Mouse (Mus musculus): ENCODE measurements around the gene Tpst1.

Gene Tpst1

DNA sequence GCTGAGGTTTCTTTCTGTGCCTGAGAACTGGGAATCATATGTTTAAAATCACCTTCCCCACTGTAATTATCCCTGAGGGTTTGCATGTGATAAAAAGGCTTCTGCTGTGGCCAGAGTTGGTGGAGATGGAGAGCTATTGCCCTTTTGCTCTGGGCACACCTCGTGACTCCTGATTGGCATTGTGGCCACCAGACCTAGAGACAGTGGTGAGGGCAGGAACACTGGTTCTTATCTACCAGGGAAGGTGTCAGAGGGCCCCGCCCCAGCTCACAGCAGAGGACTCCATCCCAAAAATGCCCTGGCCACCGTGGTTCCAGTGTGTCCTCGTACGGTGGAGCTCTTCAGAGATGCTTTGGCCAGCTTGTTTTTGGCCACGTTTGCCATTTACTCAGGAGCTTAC lies 20.2 kb upstream of the Tpst1 start:
- DNase-seq (ENCODE audit: low spot score) = no peak

DNA sequence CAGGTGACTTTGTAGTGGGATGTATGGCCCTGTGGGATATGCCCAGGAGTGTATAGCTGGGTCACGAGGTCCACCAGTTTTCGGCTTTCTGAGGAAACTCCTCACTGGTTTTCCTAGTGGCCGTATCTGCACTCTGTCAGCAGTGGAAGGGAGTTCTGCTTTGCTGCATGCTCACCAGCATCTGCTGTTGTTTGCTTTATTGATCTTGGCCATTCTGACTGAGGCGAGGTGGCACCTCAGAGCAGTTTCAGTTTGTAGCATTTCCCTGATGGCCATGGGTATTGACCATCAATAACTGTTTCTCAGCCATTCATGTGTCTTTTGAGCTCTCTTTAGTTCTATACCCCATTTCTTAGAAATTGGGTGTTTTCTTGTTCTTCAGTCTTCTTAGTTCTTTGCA lies 17.4 kb upstream of the Tpst1 start:
- no peak for DNase-seq (ENCODE audit: low spot score)

DNA sequence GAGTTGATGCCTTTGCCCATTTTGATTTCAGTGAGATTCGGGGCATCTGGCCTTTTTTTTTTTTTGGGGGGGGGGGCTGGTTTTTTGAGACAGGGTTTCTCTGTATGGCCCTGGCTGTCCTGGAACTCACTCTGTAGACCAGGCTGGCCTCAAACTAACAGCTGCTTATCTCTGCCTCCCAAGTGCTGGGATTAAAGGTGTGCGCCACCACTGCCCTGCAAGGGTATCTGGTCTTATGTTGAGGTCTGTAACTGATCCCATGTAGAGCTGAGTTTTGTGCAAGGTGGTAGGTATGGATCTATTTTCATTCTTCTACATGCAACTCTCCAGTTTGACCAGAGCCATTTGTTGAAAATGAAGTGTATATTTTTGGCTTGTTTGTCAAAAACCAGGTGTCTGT lies 16.8 kb upstream of the Tpst1 start:
- no peak for DNase-seq (ENCODE audit: low spot score)

DNA sequence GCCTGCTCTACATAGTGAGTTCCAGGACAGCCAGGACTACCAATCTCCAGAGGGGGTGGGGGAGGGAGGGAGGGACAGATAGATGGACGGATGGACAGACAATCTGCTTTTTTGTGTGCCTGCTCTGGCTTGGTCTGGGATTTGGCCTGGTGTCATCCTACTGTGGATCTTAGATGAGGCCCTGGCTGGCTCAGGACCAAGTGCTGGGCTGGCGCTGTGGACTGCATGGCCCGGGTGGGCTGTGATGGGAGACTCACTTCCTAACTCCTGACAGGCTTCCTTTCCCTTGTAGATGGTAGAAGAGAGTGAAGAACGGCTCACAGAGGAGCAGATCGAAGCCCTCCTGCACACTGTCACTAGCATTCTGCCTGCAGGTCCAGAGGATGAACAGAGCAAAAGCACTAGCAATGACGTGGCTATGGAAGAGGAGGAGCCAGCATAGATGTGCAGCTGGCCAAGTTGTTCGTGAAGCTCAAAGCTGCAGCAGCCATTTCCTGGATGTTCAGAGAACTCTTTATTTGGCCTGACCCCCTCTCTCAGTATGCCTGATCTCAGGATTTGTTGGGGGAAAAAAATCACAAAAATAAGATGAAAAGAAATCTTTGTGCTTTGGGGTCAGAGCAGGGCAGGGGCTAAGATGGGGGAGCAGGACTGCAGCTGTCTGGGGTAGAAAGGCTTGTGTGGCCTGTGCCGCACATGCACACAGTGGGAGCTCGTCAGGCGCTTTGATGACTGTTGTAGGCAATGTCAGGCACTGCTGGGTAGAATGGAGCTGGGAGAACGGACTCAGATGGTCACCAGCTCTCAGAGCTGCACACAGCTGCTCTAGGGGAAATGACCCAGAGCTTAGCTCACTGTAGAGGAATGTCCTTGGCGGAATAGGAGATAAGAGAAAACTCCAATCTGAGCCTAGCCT lies 13.5 kb upstream of the Tpst1 start:
- DNase-seq (ENCODE audit: low spot score) = no peak

DNA sequence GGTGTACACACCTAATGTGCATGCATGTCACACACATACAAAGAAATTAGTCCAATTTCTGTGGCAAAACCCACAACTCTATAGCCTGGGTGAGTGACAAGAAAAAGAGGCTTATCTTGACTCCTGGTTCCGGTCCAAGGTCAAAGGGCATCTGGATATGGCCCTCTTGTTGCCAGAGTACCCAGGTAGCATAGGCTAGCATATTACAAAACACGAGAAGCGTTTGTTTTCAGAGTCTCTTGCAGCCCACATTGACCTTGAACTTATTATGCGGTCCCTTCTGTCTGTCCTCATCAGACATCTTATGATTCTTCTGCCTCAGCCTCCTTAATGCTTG lies 12.8 kb upstream of the Tpst1 start:
- DNase-seq (ENCODE audit: low spot score) = no peak

DNA sequence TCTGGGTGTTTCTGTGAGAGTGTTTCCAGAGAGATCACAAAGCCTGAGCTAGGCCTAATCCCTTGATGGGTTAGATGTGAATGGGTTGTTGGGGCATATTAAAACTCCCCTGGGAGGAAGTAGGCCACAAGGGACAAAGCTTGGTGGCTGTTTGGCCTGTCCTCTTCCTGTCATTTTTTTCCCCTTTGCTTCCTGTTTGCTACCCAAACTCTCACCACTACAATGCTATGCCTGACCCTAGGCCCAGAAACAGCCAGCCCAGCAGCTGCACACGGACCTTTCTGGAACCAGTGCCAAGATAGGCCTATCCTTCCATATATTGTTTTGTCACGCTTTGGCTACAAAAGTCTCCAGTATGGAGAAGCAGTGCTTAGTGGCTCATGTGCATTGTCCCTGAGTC lies 11.0 kb upstream of the Tpst1 start:
- no peak for DNase-seq (ENCODE audit: low spot score)

DNA sequence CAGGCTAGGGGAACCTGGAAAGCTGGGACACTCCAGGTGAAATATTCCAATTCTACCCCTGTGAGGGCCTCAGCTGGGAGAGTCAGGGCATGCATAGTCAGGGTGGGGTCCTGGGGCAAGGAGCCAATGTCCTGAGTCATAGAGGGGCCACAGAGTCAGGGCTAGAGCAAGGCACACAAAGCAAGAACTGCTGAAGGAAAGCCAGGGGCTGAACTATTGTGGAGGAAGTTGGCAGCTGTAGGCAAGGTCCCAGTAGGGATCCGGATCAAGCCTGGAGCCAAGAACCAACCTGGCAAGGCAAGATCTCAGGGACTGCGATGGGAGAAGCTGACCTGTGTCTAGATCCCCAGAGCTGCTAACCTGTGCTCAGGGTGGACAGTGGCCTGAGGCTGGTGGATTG lies 9.4 kb upstream of the Tpst1 start:
- no peak for DNase-seq (ENCODE audit: low spot score)

DNA sequence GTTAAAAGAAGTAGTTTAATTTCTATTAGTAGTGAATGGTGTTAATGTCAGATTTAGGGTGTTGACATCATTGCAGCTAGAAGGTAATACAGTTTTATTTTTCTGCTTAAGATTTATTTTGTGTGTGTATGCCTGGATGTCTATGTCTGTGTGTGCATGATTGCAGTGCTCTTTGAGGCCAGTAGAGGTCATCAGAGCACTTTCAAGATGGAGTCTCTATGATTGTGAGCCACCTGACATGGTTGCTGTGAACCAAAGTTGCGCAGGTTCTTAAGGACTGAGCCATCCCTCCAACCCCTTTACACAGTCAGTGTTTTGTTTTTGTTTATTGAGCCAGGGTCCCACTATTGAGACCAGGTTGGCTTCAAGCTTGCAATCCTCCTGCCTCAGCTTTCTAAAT lies 7.5 kb upstream of the Tpst1 start:
- DNase-seq (ENCODE audit: low spot score) = no peak

DNA sequence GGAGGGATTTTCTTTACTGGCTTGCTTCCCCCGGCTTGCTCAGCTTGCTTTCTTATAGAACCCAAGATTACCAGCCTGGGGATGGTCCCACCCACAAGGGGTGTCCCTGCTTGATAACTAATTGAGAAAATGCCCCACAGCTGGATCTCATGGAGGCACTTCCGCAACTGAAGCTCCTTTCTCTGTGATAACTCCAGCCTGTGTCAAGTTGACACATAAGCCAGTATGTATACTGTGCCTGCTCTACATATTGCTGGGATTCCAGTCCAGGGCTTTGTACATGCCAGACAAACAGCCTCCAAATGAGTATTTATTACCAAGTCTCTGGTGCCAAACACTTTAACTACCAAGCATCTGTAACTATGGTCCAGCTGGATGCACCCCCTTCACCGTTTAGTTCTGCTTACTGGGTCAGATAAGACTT lies 5.3 kb upstream of the Tpst1 start:
- no peak for DNase-seq (ENCODE audit: low spot score)

DNA sequence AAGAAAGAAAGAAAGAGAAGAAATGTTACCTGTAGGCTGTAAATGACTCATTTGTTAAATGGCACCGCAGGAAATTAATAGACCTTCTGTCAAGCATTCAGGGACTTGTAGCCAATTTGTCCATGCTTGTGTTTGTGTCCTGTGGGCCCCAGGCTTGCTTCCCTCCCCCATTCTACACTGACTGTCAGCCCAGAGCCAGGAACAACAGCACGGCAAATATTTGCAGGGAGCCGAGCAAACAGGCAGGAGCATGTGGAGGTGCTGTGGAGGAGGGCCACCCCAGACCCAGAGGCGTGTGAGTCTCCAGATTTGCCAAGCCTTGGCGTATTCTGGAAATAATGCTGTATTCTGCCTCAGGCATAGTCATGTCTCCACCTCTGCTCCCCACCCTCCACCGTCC lies 1.4 kb downstream of the Tpst1 start:
- DNase-seq (ENCODE audit: low spot score) = no peak

DNA sequence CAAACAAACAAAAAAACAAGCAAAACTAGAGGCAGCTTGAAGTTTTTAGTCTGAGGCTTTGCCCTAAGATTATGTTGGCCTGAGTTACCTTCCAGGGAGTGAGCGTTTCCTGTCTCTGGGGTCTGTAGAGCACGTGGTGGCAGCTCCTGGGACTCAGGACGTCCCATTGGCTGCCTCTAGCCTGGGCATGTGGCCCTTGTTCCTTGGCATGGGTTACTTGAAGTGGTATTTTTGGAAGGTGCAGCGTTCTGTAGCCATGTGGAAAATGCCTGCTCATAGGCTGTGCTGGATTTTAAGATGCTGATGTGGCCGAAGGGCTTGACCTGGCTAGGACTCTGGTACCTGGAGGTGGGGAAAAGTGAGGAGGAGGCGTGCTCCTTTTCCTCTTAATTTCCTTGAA lies 3.3 kb downstream of the Tpst1 start:
- no peak for DNase-seq (ENCODE audit: low spot score)

DNA sequence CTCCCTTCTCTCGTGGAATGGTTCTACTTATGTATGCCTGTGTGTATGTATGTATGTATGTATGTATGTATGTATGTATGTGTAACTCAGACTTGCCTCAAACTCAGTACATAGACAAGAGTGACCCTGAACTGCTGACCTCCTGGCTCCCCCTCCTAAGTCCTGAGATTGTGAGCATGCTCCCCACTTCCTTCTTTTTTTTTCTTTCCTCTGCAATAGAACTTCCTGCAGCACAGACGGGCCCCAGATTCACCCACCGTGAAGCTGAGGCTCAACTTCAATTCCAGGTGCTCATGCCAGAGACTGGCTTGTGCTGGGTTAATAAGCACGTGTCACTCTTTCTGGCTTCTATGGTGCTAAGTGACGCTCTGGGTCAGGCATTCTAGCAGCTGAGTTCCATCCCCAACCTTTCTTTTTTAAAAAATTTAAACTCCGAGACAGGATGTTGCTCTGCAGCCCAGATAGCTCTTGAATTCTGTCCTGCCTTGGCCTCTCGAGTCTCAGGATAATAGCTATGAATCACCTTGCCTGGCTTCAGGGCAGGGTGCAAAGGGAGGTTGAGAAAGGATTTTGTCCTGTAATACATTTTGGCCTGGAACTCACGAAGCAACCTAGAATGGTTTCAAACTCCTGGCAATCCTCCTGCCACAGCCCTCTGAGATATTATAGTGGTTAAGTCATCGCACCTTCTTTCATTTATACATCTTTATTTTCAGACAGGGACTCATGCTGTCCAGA lies 5.1 kb downstream of the Tpst1 start:
- no peak for DNase-seq (ENCODE audit: low spot score)

DNA sequence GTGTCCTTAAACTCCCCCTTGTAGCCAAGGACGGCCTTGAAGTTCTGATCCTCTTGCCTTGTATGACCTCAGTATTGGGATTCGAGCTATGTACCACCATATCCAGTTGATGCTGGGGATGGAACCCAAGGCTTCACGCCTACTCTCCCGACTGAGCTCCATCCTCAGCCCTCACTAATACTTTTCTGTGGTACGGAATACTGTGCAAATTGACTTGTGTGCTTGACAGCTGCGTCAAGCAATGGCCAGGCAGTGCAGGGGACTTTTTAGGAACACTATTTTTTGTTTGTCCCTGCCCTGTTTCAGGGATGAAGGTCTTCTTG lies 5.7 kb downstream of the Tpst1 start:
- no peak for DNase-seq (ENCODE audit: low spot score)

DNA sequence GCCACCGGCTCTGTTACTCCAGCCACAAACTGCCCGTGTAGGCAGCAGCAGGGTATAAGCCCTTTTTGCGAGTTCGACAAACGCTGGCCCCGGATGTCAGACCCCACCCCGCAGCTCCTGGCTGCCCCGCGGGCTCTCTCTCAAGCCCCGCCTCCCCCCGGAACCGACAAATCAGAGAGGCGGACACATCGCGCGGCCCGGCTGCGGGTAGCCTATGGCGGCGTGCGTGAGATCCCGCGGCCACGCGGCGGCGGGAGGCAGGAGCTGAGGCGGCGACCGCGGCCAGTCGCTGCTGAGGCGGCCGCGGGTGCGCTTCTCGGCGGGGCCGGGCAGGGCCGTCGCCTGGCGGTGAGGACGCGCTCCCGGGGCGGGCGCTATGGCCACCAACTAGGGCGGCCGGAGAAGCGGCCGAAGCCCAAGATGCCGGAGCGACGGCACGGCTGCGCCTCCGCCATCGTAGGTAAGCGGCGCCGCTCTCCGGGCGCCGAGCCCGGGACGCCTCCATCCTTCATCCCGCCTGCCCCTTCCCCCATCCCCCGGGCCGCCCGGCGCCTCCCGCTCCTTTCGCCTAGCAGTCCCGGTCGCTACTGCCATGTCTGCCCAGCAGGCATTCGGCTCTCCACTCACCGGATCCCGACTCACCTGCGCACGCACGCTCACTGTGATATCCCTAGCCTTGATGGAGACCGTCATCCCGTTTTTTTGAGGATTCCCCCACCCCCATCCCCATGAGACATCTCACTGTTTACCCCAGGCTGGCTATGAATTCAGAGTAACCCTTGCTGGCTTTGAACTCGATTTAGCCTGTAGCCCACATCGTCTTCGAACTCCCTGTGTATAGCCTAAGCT lies 6.3 kb downstream of the Tpst1 start:
- DNase-seq (ENCODE audit: low spot score) = peak; percentile 95

DNA sequence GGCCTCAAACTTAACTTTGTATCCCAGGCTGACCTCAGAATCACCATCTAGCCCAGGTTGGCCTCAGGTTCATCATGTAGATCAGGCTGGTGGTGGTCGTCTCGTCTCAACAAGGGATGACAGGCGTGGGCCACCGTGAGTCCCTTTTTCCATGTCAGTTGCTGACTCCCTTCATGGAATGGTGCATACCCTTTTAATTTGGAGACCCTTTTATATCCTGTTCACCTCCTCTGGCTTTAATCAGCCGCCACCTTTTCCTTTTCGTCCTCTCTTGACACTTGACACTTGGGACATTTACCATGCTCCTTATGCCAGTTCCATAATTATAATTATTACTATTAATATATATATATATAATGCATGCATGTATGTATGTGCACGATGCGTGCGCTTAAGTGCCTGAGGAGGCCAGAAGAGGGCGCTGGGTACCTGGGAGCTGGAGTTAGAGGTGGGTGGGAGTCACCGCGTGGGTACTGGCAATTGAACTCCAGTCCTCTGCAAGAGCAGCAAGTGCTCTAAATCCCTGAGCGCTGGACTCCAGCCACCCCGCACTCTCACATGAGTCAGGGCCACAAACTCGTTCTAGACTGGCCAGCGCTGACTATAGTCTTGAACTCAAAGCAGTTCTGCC lies 7.0 kb downstream of the Tpst1 start:
- no peak for DNase-seq (ENCODE audit: low spot score)

DNA sequence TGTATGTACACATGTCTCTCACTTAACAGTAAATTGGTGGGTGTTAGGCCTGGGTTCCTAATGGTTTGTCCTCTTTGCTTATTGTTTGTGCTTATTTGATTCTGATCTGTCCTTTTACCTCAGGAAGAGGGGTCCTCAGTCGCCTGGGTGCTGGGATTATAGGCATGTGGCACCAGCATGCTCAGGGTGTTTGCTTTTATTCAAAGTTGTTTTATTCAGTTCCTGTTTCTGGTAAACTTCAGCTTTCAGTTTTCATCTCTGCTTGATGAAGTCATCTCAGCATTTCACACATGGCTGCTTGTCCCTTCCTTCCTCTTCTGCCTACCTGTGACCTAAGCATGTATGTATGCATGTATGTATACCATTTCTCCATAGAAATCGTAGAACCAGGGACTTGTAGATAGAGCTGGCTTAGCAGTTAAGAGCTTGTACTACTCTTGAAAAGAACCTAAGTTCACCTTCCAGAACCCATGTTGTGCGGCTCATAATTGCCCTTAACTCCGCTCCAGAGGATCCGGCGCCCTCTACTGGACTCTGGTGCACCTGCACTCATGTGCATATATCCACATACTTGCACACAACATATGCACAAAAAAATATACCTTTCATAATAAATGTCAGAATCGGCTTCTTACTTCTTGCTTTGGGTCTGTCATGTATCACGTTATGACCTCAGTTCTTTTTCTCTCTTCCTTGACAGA lies 8.2 kb downstream of the Tpst1 start:
- DNase-seq (ENCODE audit: low spot score) = no peak

DNA sequence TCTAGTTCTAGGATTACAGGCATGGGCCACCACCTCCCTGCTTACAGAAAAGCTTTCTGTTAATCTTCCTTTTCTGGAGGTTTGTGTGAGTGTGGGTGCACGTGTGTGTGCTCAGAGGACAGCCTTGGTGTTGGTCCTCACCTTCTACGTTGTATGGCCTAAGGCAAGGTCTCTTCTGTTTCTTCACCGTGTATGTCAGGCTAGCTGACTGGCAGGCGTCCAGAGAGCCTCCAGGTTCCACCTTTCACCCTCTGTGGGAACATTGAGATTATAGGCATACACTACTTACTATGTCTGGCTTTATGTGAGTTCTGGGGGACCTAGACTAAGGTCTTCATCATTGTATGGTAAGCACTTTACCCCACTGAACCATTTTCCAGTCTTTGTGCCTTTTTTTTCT lies 9.3 kb downstream of the Tpst1 start:
- no peak for DNase-seq (ENCODE audit: low spot score)

DNA sequence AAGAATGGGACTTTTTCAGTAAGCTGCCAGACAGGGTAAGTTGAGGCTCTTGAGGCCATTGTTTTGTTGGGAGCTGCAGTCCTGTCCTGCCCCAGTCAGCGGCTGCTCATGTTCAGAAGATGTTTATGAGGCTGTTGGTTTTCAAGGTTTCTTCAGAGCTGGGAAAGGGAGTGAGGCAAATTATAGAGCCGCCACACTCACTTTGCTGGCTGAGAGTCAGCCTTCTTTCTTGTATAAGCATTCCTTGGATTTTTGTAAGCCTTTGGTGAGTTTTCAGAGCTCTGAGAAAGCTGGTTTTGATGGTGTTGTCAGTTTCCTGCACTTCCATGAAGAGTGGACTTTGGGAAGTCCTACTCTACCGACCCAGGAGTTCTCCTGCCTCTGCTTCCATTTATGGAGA lies 11.1 kb downstream of the Tpst1 start:
- no peak for DNase-seq (ENCODE audit: low spot score)

DNA sequence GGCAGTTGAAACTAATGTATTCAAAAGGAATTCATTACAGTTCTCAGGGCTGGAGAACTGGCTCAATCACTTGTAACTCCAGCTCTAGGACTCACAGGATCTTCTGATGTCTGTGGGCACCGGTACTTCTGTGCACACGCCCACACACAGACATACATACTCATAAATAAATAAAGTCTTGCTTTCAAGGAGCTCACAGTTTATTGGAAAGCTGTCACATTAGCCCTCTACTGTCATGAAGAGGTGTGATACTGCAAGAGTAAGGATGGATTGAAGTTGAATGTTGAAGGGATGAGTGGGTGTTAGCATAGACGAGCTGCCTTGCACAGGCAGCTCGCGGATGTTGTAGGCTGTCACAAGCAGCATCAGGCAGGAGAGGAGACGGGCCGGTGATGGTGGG lies 14.9 kb downstream of the Tpst1 start:
- DNase-seq (ENCODE audit: low spot score) = no peak

DNA sequence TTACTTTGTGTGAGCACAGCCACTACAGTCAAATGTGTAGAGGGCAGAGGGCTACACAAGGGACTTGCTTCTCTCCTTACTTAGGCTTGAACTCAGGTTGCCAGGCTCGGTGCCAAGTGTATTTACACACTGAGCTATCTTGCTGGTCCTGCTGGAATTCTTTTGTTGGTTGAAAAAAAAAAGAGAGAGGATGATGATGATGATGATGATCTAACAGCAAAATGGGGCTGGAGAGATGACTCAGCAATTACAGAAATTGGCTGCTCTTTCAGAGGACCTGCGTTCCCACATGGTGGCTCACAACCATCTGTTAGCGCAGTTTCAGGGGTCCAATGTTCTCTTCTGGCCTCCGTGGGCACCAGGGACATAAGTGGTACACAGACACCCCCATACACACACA lies 15.5 kb downstream of the Tpst1 start:
- DNase-seq (ENCODE audit: low spot score) = no peak

DNA sequence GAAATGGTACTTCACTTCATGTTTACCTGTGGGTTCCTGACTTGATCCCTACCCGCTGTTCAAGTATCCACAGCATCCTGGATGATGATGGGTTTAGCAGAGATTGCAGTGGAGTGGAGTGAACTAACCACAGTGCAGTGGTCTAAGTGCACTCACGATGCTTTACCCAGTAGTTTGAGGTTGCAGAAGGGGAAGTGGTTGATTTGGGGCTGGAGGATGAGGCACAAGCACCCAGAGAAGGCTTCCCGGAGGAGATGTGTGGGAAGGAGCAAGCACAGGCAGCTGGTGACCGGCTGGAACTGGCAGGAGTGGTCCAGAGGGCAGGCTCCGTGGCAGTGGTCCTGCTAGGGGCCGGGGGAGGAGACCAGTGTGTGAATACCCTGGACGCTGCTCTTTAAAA lies 16.1 kb downstream of the Tpst1 start:
- DNase-seq (ENCODE audit: low spot score) = no peak

All from layer of hippocampus, adult 11-12 months (tissue).